Mouse (Mus musculus) myocyte (in vitro differentiated cells): ENCODE measurements around the gene Ceacam10. TPM values are rescaled to one million over a fixed set of nuclear protein-coding genes. Genes with fewer than 3 reads are reported as not detected.

Experiments used
- H3K27me3 ChIP-seq: one replicate; pipeline ENCODE4 v1.6.1; 2011; ENCODE audit not compliant: control insufficient read depth, insufficient read depth, insufficient read length
- H3K36me3 ChIP-seq: one replicate; pipeline ENCODE4 v1.6.1; 2011; ENCODE audit not compliant: control insufficient read depth, insufficient read depth
- H3K4me2 ChIP-seq: one replicate; pipeline ENCODE4 v1.6.1; 2011; ENCODE audit warnings: low read depth, control low read depth
- H3K4me3 ChIP-seq: one replicate; pipeline ENCODE4 v1.5.1; 2011; ENCODE audit warnings: mild to moderate bottlenecking, control low read depth, moderate library complexity
- H3K79me2 ChIP-seq: one replicate; pipeline ENCODE4 v1.6.1; 2011; ENCODE audit not compliant: control insufficient read depth, insufficient read depth
- H3ac ChIP-seq: one replicate; pipeline ENCODE4 v1.6.1; 2011; ENCODE audit not compliant: control insufficient read depth, insufficient read length
- CEBPB ChIP-seq: IDR thresholded peaks from 2 replicates; pipeline ENCODE4 v1.6.1; 2011; ENCODE audit warnings: mild to moderate bottlenecking, moderate library complexity; ENCODE audit not compliant: poor library complexity, insufficient read depth, severe bottlenecking
- E2F4 ChIP-seq: IDR thresholded peaks from one replicate; pipeline ENCODE4 v1.6.1; 2011; ENCODE audit warnings: mild to moderate bottlenecking, control low read depth, moderate library complexity; ENCODE audit not compliant: insufficient read depth
- MAX ChIP-seq: IDR thresholded peaks from one replicate; pipeline ENCODE4 v1.6.1; 2011; ENCODE audit warnings: low read depth, mild to moderate bottlenecking, control low read depth
- MYOD1 ChIP-seq, 3 experiments: IDR thresholded peaks; one replicate each; pipeline ENCODE4 v1.6.1; 2011; ENCODE audit warnings: control low read depth in 2 of 3, low read depth in 2 of 3, mild to moderate bottlenecking in 2 of 3, moderate library complexity in 1 of 3; ENCODE audit not compliant: insufficient read length in 2 of 3, control insufficient read depth in 1 of 3
- MYOG ChIP-seq, 3 experiments: IDR thresholded peaks; one replicate each; pipeline ENCODE4 v1.6.1; 2011; ENCODE audit warnings: control low read depth in 2 of 3, low read depth in 2 of 3, mild to moderate bottlenecking in 2 of 3; ENCODE audit not compliant: insufficient read length in 2 of 3, control insufficient read depth in 1 of 3, insufficient read depth in 1 of 3
- POLR2A ChIP-seq: IDR thresholded peaks from one replicate; pipeline ENCODE4 v1.6.1; 2011; ENCODE audit warnings: low read depth, mild to moderate bottlenecking, control low read depth, moderate library complexity; ENCODE audit not compliant: insufficient read length
- POLR2AphosphoS2 ChIP-seq: IDR thresholded peaks from one replicate; pipeline ENCODE4 v1.6.1; 2011; ENCODE audit warnings: low read depth, control low read depth; ENCODE audit not compliant: insufficient read length
- REST ChIP-seq: IDR thresholded peaks from one replicate; pipeline ENCODE4 v1.6.1; 2011; ENCODE audit warnings: mild to moderate bottlenecking, control low read depth, moderate library complexity; ENCODE audit not compliant: insufficient read depth, insufficient read length
- SRF ChIP-seq: IDR thresholded peaks from one replicate; pipeline ENCODE4 v1.6.1; 2011; ENCODE audit warnings: low read depth; ENCODE audit not compliant: control insufficient read depth, insufficient read length
- TCF12 ChIP-seq: IDR thresholded peaks from one replicate; pipeline ENCODE4 v1.6.1; 2011; ENCODE audit warnings: mild to moderate bottlenecking, control low read depth; ENCODE audit not compliant: poor library complexity, insufficient read depth, severe bottlenecking
- TCF3 ChIP-seq: IDR thresholded peaks from one replicate; pipeline ENCODE4 v1.6.1; 2011; ENCODE audit warnings: low read depth, control low read depth; ENCODE audit not compliant: insufficient read length
- USF1 ChIP-seq: IDR thresholded peaks from one replicate; pipeline ENCODE4 v1.6.1; 2011; ENCODE audit warnings: low read depth, mild to moderate bottlenecking, control low read depth, moderate library complexity
- polyA plus RNA-seq: library from polyadenylated mRNA; unstranded; fragments of >200 nt; fragmentation: generic; extraction: Trizol; gene quantifications from one replicate; pipeline ENCODE4 v1.2.1, GENCODE M21; 2012; ENCODE audit warnings: missing spikeins

Ceacam10 gene
- polyA plus RNA-seq, 1 experiment, result not detected

GRCm38 (mm10) chr7:24760211-24760610, 16.8 kb upstream of the Ceacam10 start, which contains the start of gene Cd177:
Gene Cd177 (minus strand): TSS chr7:24760311.
- no peaks in the 10 kb centered on the region for H3K79me2 ChIP-seq
- no peaks in the 10 kb centered on the region for H3K36me3 ChIP-seq
- H3K4me2 ChIP-seq, result no peak within 1 kb of the TSS
- peaks cover 66% of the 10 kb centered on the region for H3K27me3 ChIP-seq
- no peak within 1 kb of the TSS for H3K4me3 ChIP-seq
- TF ChIP-seq SRF (no peak), REST (no peak), MAX (no peak), E2F4 (no peak), TCF3 (no peak), POLR2A (no peak), MYOD1 (IDR thresholded peaks at IDR 0.05; ENCODE audit: control insufficient read depth in 1 of 3, insufficient read length in 2 of 3, low read depth in 2 of 3) (no peak), TCF12 (no peak), MYOG (IDR thresholded peaks at IDR 0.05; ENCODE audit: control insufficient read depth in 1 of 3, insufficient read depth in 1 of 3, insufficient read length in 2 of 3, low read depth in 2 of 3) (no peak), POLR2AphosphoS2 (no peak), CEBPB (no peak), USF1 (no peak)
- H3ac ChIP-seq, result no peak within 1 kb of the TSS

DNA sequence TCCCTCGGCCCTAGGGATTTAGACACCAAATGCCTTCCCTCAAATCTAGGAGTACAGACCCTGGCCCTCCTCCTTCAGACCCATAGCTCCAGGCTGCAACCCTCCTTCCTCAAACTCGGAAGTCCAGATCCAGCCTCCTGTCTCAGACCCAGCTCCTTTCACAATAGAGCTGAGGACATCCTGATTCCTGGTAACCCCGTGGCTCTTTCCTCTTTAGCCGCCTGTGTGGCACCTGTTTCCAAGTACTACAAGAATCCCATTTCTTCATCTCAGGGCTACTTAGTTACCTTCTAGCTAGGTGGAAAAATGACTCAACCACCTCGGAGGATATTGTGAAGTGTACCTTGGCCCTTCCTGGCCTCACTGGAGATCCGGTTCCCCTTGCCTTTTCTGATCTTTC, 15.8 kb upstream of the Ceacam10 start:
- TF ChIP-seq MYOD1 (IDR thresholded peaks at IDR 0.05; ENCODE audit: control insufficient read depth in 1 of 3, insufficient read length in 2 of 3, low read depth in 2 of 3), result no peak
- no peaks in the 10 kb centered on the region for H3K36me3 ChIP-seq
- H3K27me3 ChIP-seq, result peaks cover 73% of the 10 kb centered on the region

DNA sequence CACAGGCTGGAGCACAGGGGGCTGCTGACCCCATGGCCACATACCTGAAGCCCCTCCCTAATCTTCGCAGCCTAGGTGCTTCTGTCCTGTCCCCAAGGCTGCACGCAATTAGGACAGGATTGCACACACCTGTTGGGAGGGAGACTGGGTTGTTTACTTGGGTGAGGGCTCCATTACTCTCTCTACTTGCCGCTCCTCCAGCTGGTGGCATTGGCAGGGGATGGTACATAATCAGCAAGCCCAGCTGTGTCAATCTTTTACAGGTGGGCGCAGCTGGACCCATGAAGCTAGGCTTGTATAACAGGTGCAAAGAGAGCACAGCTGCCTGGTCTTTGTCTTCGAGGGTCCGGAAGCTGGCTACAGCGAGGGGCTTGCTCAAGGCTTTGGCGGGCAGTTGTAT, 14.4 kb upstream of the Ceacam10 start:
- H3K79me2 ChIP-seq, result no peaks in the 10 kb centered on the region
- no peak overlapping the region for H3ac ChIP-seq
- H3K27me3 ChIP-seq, result peaks cover 62% of the 10 kb centered on the region
- no peak for TF ChIP-seq TCF3
- no peak for TF ChIP-seq USF1
- no peak for TF ChIP-seq MAX
- TF ChIP-seq MYOD1 (IDR thresholded peaks at IDR 0.05; ENCODE audit: control insufficient read depth in 1 of 3, insufficient read length in 2 of 3, low read depth in 2 of 3), result no peak
- TF ChIP-seq REST, result no peak
- TF ChIP-seq TCF12, result no peak
- no peak for TF ChIP-seq POLR2A
- TF ChIP-seq E2F4, result no peak
- TF ChIP-seq SRF, result no peak
- TF ChIP-seq CEBPB, result no peak
- TF ChIP-seq POLR2AphosphoS2, result no peak
- no peak for TF ChIP-seq MYOG (IDR thresholded peaks at IDR 0.05; ENCODE audit: control insufficient read depth in 1 of 3, insufficient read depth in 1 of 3, insufficient read length in 2 of 3, low read depth in 2 of 3)
- H3K4me2 ChIP-seq, result no peak overlapping the region
- H3K4me3 ChIP-seq, result no peak overlapping the region
- no peaks in the 10 kb centered on the region for H3K36me3 ChIP-seq

More for the DNA sequence above, 15.8 kb upstream of the Ceacam10 start:
- no peaks in the 10 kb centered on the region for H3K79me2 ChIP-seq
- H3K4me2 ChIP-seq, result no peak overlapping the region
- no peak overlapping the region for H3K4me3 ChIP-seq
- H3ac ChIP-seq, result no peak overlapping the region

DNA sequence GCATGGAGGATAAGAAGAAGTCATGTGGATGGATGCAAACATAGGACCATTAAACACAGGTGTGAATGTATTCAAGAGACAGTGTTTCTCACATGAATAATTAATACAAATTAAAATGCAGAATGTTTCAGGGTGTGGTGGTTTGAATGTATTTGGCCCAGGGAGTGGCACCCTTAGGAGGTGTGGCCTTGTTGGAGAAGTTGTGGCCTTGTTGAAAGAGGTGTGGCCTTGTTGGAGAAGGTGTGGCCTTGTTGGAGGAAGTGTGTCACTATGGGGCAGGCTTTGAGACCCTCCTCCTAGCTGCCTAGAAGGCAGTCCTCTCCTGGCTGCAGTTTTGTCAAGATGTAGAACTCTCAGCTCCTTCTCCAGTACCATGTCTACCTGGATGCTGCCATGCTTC, 5.6 kb upstream of the Ceacam10 start:
- TF ChIP-seq CEBPB (no peak), REST (no peak), MYOD1 (IDR thresholded peaks at IDR 0.05; ENCODE audit: control insufficient read depth in 1 of 3, insufficient read length in 2 of 3, low read depth in 2 of 3) (no peak), USF1 (no peak), POLR2A (no peak), TCF3 (no peak), MAX (no peak), E2F4 (no peak), POLR2AphosphoS2 (no peak), SRF (no peak), TCF12 (no peak), MYOG (IDR thresholded peaks at IDR 0.05; ENCODE audit: control insufficient read depth in 1 of 3, insufficient read depth in 1 of 3, insufficient read length in 2 of 3, low read depth in 2 of 3) (no peak)
- Histone ChIP-seq H3K4me3 (no peak overlapping the region), H3ac (no peak overlapping the region), H3K27me3 (no peaks in the 10 kb centered on the region), H3K36me3 (no peaks in the 10 kb centered on the region), H3K79me2 (no peaks in the 10 kb centered on the region), H3K4me2 (no peak overlapping the region)

DNA sequence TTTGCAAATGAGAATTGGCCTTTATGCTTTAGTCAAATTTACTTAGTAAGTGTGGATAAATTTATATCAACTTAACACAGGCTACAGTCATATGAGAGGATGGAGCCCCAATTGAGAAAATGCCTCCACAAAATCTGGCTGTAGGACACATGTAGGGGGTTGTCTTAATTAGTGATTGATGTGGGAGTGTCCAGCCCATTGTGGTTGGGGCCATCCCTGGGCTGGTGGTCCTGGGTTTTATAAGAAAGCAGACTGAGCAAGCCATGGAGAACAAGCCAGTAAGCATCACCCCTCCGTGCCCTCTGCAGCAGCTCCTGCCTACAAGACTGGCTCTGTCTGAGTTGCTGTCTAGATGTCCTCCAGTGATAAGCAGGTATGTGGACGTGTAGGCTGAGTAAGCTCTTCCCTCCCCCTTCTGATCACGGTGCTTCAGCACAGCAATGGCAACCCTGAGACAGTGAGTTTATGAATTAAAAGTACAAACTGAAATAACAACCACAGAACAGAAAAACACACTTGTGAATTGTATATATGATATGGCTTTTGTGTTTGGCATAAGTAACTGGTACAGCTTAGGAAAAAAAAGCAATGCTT, 3.0 kb upstream of the Ceacam10 start:
- peaks cover 5% of the 10 kb centered on the region for H3K27me3 ChIP-seq
- no peak overlapping the region for H3ac ChIP-seq
- no peaks in the 10 kb centered on the region for H3K36me3 ChIP-seq
- no peaks in the 10 kb centered on the region for H3K79me2 ChIP-seq
- no peak overlapping the region for H3K4me2 ChIP-seq
- no peak overlapping the region for H3K4me3 ChIP-seq
- TF ChIP-seq TCF12, result no peak
